Mouse (Mus musculus) adipocyte (in vitro differentiated cells): ENCODE results near the gene Crhr1.

Experiments
- DNase-seq: peaks from one replicate; pipeline ENCODE4 v3.0.0-alpha.2; 2016; ENCODE audit warnings: low spot score

Crhr1 gene

DNA sequence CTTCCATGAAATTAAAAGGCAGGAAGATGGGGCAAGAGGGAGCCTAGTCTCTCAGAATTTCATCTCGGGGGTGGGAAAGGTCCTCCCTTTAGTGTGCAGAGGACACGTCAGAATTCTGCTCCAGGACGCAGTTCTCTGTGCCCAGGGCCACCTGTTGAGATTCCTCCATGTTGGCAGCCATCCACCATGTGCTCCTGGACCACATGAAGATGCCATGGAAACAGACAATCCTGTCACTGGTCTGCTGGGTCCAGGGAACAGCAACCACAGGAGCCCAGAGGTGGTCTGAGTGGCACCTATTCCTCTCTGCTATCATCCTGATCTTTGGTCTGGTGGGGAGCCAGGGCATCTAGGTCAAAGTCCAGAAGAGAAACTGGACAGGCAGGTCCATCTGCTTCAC, 6.3 kb downstream of the Crhr1 start:
- no peak for DNase-seq

DNA sequence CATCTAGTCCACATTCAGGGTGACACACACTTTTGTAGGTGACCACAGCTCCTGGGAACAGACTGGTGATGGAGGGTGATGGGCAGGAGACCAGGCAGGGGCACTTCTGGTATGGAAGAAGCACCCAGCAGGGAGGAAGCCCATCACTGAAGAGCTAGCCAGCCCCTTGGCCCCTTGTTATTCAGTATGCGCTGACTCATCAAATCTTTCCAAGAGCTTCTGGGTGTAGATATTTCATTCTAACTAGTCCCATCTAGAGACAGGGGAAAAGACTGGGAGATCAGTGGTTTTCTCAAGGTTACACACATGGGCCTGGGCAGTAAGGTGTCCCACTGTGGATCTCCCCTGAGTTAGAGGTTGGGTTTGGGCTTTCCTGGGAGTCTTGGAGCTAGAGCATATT, 12.3 kb downstream of the Crhr1 start:
- no peak for DNase-seq

DNA sequence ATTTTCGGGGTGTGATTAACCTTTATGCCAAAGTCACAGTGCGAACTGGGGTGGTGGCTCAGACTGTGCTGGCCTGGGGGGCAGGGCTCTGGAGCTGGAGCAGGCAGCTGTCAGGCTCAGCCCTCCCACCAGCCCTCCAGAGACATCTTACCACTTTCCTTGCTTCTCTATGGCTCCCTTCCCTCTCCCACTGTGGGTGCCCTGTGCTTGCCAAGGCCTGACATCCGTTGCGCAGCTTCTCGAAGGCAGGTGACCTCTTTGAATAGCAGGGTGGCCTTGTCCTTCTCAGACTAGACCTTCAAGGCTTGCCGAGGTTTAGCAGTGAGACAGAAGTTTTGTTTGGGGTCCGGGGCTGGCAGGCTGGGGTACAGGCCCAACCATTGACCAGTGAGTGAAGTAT, 16.1 kb downstream of the Crhr1 start:
- no peak for DNase-seq

DNA sequence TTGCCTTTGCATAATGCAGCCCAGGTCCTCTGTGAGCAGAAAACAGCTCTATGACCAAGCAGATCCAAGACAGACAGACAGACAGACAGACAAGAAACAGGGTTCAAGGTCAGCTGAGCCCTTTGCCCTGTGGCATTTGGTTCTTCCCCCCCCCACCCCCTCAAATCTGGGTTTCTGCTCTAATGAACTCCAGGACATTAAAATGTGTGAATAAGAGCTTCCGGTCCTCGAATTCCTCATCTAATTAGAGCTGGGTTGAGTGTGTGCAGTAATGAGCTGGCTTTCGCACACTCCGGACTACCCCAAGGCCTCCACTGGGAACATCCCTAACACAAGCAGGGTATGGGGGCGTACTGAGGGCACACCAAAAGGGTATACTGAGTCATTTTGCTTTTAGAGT, 18.3 kb downstream of the Crhr1 start:
- DNase-seq: no peak

DNA sequence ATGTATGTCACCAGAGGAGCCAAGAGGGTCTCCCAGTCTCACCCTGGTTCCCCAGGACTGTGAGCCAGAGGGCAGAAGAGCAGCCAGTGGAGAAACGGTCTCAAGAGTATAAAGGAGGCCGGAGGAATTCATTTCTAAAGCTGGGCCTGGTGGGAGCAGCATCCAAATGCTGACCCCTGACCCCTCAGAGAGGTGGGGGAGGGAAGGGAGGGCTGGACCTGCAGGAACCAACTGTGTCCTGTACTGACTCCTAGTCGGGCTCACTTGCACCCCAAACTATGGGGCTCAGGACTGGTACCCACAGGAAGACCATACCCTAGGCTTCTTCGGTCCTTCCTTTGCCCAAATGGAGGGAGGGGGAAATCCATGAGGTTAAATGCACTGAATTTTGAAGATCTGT, 21.7 kb downstream of the Crhr1 start:
- DNase-seq: no peak

DNA sequence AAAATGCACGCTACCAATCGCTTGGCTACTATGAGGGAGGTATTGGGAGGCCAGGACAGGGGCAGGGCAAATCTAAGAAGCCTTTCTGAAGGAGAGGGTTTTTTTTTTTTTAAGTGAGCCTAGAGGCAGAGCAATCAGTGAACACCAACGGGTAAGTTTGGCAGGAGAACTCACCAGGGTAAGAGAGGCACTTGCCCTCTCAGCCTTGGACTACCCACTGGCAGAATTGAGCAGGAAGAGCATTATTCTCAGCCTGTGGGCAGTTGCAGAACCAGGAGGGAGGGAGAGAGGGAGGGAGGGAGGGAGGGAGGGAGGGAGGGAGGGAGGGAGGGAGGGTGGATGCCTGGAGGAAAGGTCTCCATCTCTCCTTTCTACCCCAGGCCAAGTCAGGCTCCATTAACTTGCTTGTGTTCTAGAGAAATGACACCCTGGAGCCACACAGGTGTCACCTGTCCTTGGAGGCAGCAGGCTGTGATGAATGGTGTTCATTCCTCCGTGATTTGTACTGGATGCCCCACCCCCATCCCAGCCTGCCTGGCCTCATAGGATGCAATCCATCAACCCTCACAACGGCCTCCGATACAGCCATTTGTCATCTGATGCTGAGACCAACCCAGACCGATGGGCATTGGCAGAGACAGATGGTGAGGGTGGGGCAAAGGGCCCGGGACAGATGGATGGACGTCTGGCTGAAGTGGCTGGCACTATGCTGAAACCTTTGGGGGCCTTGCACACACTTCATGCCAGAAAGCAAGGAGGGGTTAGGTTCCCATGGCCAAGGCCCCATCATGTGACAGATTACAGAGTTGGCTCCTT, 22.4 kb downstream of the Crhr1 start:
- no peak for DNase-seq

DNA sequence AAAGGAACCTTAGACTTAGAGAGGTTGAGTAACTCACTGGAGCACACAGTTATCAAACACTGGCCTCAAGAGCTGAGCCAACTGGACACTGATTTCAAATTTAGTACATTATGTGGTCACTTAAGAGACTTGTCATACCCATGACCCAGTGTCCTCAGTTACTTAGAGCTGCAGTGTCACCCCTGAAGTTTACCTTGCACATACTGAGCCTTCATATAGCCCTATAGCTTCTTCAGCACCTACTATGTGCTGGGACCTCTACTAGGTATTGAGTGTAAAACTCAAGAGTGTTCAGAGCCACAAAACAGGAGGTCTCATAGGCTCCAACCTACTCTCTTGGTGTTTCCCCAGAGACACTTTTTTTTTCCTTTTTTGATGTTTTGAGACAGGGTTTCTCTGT, 23.2 kb downstream of the Crhr1 start:
- DNase-seq: no peak

DNA sequence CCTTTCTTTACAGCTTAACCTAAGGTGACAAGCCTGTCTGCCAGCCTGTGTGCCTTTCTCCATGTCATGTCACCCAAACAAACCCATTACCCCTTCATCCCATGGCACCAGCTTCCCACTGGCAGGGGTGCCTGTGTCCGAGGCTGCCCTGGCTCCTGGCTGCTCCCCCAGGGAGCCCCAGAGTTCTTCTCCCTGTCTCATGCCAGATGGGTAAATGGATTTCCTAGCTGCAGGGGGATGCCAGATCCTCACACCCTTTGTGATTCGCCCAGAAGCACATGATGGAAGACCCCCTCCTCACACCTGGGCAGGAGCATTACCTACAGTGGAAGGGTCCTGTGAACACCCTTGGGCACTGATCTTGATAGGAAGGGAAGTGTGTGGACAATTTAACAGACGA, 23.7 kb downstream of the Crhr1 start:
- DNase-seq: no peak

DNA sequence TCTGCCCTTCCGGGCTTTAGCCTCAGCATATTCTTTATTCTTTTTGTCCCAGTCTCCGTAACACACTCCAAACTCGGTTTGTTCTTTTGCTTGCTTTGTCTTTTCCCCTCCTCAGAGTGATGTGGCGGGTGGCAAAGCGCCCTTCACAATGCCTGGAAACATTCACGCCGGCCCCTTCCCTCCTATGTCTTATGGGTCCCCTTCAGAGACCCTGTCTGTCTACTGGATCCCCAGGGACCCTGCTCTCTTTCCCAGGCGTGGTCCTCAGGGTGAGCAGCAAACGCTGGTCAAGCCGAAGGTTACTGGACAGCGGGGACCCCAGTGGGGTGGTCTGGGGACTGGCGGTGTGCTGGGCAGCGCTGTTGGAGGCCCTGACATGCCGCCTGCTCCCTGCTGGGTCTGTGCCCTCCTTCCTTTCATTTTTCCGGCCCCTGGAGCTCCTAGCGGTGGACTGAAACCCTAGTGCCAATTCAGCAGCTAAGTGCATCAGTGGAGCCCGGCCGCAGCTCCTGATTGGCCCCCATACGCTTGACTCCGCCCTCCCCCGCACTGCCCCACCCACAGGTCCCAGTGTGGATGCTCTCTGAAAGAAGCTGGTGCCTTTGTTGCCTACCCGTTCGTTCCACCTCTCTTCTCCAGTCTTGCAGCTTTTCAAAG, 25.1 kb downstream of the Crhr1 start:
- DNase-seq: no peak

DNA sequence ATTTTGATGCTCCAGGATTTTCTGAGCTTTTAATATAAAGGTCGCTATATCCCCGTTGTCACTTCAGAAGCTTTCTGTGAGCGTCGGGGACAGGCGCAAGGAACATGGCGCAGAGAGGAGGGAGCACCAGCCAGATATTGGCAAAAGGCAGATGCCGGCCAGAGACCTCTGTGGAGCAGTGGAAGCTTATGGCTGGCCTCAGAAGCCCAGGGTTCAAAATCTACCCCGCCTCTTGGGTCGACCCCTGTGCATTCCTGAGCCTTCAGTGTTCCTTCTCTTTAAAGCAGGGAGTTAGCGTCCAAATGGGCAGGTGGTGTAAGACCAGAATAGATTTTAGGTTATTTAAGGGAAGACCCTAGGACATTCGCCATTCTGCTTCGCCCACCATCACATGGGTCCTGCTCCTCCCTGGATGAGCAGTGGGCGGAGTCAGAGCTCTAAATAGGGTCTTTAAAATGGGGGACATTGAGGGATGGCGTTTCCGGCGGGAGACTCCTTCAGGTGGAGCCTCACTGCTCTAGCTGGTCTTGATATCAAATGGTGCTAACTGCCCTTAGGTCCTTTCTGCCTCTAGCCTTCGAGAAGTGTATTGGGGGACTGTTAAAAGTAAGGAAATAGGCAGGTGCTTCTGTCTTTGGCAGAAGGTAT, 25.7 kb downstream of the Crhr1 start:
- DNase-seq: no peak

DNA sequence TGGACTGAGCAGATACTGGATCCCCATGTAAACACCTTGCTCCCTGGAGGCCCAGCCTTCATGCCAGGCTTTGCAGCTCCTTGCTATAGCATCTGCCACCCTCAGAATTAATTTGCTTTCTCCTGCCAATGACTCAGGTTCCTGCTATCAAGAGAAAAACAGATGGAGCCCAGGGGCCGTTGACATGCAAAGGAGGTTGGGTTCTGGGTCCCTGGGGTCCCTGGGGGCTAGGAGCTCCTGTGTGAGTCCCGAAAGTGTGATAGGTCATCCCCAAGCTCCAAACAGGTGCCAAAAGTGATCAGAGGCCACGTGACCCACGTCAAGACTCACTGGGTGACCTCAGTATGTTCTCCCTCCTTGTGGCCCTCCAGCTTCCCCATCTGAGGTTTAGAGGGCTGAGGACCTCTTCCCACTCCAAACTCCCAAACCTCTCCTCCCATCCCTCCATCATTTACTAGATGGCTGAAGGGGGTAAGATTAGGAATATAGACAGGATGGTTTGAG, 27.2 kb downstream of the Crhr1 start:
- no peak for DNase-seq

DNA sequence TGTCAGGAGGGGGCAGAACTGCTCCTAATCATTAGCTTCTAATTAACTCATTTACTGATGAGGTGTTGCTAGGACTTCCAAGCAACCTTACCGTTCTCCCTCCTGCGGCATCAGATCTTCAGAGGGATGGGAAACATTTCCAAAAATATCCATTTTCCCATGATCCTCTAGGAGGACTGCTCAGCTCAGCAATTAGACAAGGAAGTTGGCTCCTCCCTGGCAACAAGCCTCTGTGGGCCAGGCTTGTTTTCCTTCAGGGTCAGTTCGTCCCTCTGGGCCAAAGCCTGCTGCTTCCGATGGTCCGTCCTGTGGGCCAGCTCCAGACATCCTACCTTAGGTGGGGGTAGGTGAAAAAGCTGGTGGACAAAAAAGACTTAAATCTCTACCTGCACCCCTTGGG, 28.5 kb downstream of the Crhr1 start:
- no peak for DNase-seq

DNA sequence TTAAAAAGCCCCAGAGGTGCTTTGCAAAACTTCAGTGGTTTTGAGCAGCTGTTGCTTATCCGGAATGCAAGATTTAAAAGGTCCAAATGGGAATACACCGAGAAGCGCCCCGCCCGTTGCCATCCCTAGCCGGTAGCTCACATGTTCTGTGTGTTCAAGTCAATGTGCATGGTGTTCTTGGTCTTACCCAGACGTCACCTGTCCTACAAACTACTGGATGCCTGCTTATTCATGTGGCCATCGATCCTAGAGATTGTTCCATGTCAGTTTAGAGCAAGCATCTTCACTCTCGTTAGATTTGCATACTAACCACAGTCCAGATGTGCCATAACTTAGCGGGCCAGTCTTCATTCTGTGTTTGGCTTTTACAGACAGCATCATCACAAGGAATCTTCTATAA, 31.6 kb downstream of the Crhr1 start:
- DNase-seq: no peak

DNA sequence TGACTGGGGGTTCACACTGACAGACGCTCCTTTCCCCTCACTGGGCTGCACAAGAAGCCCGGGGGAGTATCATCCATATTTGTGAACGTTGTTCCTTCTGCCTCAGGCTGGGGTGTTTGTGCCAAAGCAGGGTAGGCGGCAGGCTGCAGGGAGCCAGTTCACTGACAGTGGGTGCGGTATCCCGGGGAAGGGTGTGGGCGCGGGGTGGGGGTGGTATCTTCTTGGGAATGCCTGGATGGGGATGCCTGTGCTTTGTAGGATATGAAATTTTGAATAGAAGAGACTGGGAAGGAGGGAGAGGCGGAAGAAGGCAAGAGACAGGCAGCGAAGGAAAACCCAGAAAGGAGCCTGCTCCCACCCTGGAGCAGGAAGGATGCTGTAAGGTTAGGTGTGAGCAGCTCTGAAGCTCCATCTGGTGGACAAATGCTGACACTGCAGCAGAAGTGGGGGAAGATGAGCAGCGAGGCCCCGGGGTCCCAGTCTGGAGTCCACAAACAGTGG, 38.7 kb downstream of the Crhr1 start:
- DNase-seq: peak; percentile 52

DNA sequence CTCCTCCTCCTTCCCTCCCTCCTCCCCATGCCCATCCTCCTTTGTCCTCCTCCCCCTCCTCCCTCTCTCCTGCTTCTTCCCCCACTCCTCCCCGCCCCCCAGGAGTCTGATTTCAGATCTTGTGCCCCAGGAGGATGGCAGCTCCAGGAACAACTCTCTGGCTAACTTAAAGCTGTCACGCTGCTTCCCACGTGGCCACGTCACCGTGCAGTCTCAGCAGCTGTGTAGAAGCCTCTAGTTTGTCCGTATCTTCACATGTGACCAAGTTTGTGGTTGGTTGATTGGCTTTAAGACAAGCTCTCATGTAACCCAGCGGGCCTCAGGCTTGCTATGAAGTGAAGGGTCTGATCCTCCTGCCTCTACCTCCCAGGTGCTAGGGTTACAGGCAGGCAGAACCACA, 46.2 kb downstream of the Crhr1 start:
- DNase-seq: no peak

DNA sequence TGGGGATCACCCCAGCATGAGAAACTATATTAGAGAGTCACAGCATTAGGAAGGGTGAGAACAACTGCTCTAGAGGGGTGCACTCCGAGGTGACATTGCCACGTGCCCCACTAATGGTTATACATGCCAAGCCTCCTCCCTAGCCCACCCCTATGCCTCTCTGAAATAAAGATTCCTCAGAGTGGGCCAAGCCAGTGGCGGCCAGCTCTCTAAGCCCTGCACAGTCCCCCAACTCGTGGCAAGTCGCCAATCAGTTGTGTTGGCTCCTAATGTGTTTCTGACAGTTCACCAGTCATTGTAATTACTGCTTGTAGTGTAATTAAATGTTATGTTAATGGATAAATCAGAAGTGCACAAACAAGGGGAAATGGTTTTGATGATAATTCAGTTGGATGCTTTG, 47.1 kb downstream of the Crhr1 start:
- no peak for DNase-seq

DNA sequence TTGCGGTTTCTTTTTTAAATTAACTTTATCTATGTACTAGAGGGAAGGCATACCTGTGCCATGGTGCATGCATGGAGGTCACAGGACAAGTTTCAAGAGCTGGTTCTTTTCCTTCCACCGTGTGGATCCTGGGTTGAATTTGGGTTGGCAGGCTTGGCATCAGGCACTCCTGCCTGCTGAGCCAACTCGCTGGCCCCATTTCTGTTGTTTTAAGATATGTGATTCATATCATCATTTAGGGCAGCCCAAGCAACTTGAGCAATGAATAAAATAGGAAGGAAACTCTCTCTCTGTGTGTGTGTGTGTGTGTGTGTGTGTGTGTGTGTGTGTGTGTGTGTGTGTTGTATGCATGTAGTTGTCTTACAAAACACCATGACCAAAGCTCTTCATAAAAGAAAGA, 49.5 kb downstream of the Crhr1 start:
- DNase-seq: no peak

DNA sequence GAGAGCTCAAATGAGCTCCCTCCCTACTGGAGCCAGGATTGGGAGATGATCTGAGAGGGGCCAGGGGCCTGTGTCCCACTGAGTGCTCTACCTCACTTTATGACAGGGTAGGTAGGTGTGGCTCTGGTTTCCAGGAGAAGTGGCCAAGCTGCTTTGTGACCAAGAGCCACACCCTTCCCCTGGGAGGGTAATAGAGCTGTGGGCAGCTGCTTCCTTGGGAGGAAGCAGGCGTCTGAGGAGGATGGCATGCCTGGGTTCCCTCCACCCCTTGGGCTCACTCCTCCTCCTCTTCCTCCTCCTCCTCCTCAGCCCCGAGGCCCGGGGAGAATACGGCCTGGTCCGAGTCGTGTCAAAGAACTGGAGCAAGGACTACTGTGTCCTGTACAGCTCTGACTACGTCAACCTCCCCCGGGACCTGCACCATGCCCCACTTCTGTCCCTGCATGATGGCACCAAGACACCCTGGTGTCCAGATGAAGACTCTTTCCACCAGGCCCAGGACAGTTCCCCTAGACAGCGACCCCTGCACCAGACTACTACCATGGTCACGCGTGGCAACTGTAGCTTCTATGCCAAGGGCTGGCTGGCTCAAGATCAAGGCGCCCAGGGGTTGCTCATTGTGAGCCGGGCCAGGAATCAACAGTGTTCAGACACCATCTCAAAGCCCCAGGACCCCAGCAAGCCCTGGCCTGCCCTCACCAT, 53.6 kb downstream of the Crhr1 start, which contains the start of gene Sppl2c:
Sppl2c (plus strand) TSS at position 193 of the 702 bp plus-strand sequence.
- no peak for DNase-seq

DNA sequence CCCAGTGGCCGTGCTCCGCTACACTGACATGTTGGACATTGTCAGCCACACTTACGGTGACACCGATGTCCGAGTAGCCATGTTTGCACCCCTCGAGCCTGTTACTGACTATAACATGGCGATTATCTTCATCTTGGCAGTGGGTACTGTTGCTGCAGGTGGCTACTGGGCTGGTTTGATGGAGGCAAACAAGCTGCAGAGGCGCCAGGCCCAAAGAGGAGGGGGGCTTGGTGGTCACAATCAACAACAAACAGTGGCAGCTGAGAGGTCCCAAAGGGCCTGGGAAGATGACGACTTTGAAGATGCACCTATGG, 54.1 kb downstream of the Crhr1 start:
- no peak for DNase-seq

DNA sequence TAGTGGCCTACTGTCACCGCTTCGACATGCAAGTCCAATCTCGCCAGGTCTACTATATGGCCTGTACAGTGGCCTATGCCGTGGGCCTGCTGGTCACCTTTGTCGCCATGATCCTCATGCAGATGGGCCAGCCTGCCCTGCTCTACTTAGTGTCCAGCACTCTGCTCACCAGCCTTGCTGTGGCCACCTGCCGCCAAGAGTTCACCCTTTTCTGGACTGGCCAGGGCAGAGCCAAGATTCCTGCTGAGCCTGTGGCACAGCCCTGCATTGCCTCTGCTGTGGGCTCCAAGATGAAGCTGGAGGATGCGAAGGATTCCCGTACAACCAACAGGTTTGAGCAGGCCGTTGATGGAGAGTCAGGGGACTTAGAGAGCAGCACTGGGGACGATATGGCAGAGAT, 55.1 kb downstream of the Crhr1 start:
- DNase-seq: no peak

DNA sequence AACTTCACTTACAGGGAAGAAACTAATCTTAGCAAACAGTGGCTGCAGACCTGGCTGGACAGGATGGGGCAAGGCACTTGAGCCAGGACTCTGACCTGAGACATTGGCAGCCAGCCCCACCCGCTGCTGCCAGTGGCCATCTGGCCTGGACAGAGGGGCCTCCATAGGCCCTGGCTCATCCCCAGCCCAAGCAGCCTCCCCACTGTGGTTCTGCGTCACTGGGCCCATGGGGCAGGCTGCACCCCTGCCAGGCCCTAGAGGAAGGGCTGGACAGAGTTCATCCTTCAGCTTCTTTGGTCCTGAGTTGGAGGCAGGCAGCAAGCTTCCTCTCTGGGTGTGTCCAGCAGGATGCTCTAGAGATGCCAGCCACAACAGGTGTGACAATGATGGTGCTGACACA, 57.4 kb downstream of the Crhr1 start:
- no peak for DNase-seq

DNA sequence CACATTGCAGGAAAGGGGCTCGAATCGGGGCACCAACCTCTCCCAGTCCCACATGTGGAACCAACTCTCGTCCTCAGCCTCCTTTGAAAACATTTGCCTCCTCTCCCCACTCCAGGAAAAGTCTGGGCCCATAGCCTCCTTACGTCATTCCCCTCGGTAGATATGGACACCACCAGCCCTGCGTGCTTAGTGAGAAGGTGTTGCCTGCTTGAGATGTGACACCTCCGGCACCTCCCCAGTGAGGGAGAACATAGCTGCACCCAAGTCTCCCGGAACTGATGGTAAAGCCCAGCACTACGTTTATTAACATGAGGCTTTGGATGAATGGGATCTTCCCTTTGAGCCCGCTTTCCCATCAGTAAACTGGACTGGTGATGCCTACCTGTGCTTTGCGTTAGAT, 62.7 kb downstream of the Crhr1 start:
- DNase-seq: no peak
